Mouse (Mus musculus): ENCODE results near the gene Coro2a.

DNA sequence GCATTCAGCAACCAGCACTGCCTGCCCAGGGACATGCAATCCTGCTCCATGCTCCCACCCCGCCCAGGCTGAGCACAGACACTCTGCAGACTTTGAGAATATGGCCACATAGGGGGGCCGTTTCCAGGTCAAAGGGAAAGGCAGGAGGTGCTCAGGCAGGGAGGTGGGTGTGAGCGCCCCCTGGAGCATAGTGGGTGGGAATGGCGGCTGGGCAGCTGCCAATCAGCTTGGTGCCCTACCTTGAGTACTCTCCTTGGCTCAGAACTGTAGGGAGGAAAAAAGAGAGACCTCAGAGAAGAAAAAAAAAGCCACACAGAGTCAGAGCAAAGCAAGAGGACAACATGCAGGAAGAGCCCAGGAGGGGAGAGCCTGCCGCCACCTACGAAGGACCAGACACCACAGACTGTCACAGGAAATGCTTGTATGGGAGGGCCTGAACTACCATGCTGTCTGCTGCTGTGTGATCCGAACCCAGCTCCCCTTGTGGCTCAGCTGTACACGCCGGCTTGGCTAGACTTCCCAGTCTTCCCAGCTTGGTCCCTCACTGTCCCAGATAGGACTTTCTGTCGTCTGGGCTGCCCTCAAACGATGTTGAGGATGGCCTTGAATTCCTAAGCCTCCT lies 16.3 kb upstream of the Coro2a start:
- TF ChIP-seq HCFC1 (IDR thresholded peaks at IDR 0.05; ENCODE audit: borderline replicate concordance, insufficient read depth, low read length) = no peak
- no peak for TF ChIP-seq CHD2 (IDR thresholded peaks at IDR 0.05; ENCODE audit: low read depth, low read length)
- no peak for TF ChIP-seq ZC3H11A (IDR thresholded peaks at IDR 0.05; ENCODE audit: borderline replicate concordance, low read depth, low read length)
- TF ChIP-seq MAFK (IDR thresholded peaks at IDR 0.05; ENCODE audit: insufficient read depth, low read depth, low read length) = no peak

Measured in ES-E14 (cell line).